Mouse (Mus musculus): ENCODE data around the gene Gm13304.
"Not testable (repeated sequence)": the region's sequence is repeated elsewhere in the genome, so short reads cannot be mapped to it uniquely, and the experiment has no call there.

Gm13304 gene

GRCm38 (mm10) chr4:42114517-42114916 lies at the start of gene Gm13304:
Gm13304 (plus strand) TSS chr4:42114817.
- DNase-seq (ENCODE audit: low read depth, low spot score), result not testable (repeated sequence)

GRCm38 (mm10) chr4:42090907-42091306 lies 23.7 kb upstream of the Gm13304 start, which contains the start of gene Gm3893:
Gm3893 (plus strand) TSS chr4:42091207.
- DNase-seq (ENCODE audit: low read depth, low spot score), result not testable (repeated sequence)

GRCm38 (mm10) chr4:42153136-42153535 lies 38.5 kb downstream of the Gm13304 start, which contains the start of gene Gm13306:
Gm13306 (plus strand) TSS chr4:42153436.
- not testable (repeated sequence) for DNase-seq (ENCODE audit: low read depth, low spot score)

Measured in skeletal muscle tissue, adult 2 months (tissue).